Mouse (Mus musculus): ENCODE results near the gene P4hb. TPM values are rescaled to one million over a fixed set of nuclear protein-coding genes. Genes with fewer than 3 reads are reported as not detected.
"Not testable (repeated sequence)": the region's sequence is repeated elsewhere in the genome, so short reads cannot be mapped to it uniquely, and the experiment has no call there.

P4hb gene
- polyA plus RNA-seq, 1 experiment = 95.0 TPM

- Histone ChIP-seq H3K4me3 (ENCODE audit: insufficient read depth, low read depth, low read length) (no peak within 1 kb of the TSS), H3K27ac (replicated peaks; ENCODE audit: low read depth, low read length) (no peak within 1 kb of the TSS), H3K4me1 (ENCODE audit: control insufficient read depth, insufficient read depth, insufficient read length, low read length) (no peaks in the 10 kb centered on the region; the same call in 1 of the 2 replicates)
Measured at GRCm38 (mm10) chr11:120608241-120609034, 35.4 kb upstream of the P4hb start, which contains the start of gene Npb. Npb (plus strand) TSS chr11:120608477.

- H3K4me1 ChIP-seq (ENCODE audit: control insufficient read depth, insufficient read depth, insufficient read length, low read length) = no peaks in the 10 kb centered on the region; the same call in 1 of the 2 replicates
- no peak overlapping the region for H3K4me3 ChIP-seq (ENCODE audit: insufficient read depth, low read depth, low read length)
- no peak overlapping the region for H3K27ac ChIP-seq (replicated peaks; ENCODE audit: low read depth, low read length)
Measured at GRCm38 (mm10) chr11:120606764-120607163, 33.7 kb upstream of the P4hb start.

- H3K27ac ChIP-seq (replicated peaks; ENCODE audit: low read depth, low read length) = no peak overlapping the region
- H3K4me1 ChIP-seq (ENCODE audit: control insufficient read depth, insufficient read depth, insufficient read length, low read length) = no peaks in the 10 kb centered on the region; the same call in 1 of the 2 replicates
- no peak overlapping the region for H3K4me3 ChIP-seq (ENCODE audit: insufficient read depth, low read depth, low read length)
Measured at GRCm38 (mm10) chr11:120605667-120606066, 32.6 kb upstream of the P4hb start.

GRCm38 (mm10) chr11:120603545-120603944 is 30.5 kb upstream of the P4hb start:
- peaks cover 5% of the 10 kb centered on the region for H3K4me1 ChIP-seq (ENCODE audit: control insufficient read depth, insufficient read depth, insufficient read length, low read length)
- no peak overlapping the region for H3K4me3 ChIP-seq (ENCODE audit: insufficient read depth, low read depth, low read length)
- H3K27ac ChIP-seq (replicated peaks; ENCODE audit: low read depth, low read length) = no peak overlapping the region

GRCm38 (mm10) chr11:120600716-120601115 is 27.7 kb upstream of the P4hb start:
- Histone ChIP-seq H3K4me1 (ENCODE audit: control insufficient read depth, insufficient read depth, insufficient read length, low read length) (peaks cover 10% of the 10 kb centered on the region), H3K27ac (replicated peaks; ENCODE audit: low read depth, low read length) (no peak overlapping the region), H3K4me3 (ENCODE audit: insufficient read depth, low read depth, low read length) (no peak overlapping the region)

GRCm38 (mm10) chr11:120598990-120599549 is 26.0 kb upstream of the P4hb start:
- peak overlapping the region; percentile 74 for H3K4me3 ChIP-seq (ENCODE audit: insufficient read depth, low read depth, low read length)
- H3K27ac ChIP-seq (replicated peaks; ENCODE audit: low read depth, low read length) = peak overlapping the region; percentile 68
- peaks cover 10% of the 10 kb centered on the region for H3K4me1 ChIP-seq (ENCODE audit: control insufficient read depth, insufficient read depth, insufficient read length, low read length)

- H3K4me3 ChIP-seq (ENCODE audit: insufficient read depth, low read depth, low read length) = peak within 1 kb of the TSS; percentile 74
Measured at GRCm38 (mm10) chr11:120598283-120598989, 25.4 kb upstream of the P4hb start, which contains the start of the genes Alyref and Anapc11. Alyref (minus strand) TSS chr11:120598365. Anapc11 (plus strand) TSS chr11:120598421.

GRCm38 (mm10) chr11:120597240-120598235 is 24.5 kb upstream of the P4hb start:
- Histone ChIP-seq H3K27ac (replicated peaks; ENCODE audit: low read depth, low read length) (0 out of 2 replicates have a peak overlapping the region, but pooled peaks have one; percentile 42), H3K4me3 (ENCODE audit: insufficient read depth, low read depth, low read length) (peak overlapping the region; percentile 70), H3K4me1 (ENCODE audit: control insufficient read depth, insufficient read depth, insufficient read length, low read length) (peaks cover 10% of the 10 kb centered on the region)

More at GRCm38 (mm10) chr11:120598283-120598989, 25.4 kb upstream of the P4hb start, which contains the start of the genes Alyref and Anapc11:
- Histone ChIP-seq H3K4me1 (ENCODE audit: control insufficient read depth, insufficient read depth, insufficient read length, low read length) (peaks cover 10% of the 10 kb centered on the region), H3K27ac (replicated peaks; ENCODE audit: low read depth, low read length) (peak within 1 kb of the TSS; percentile 68)

GRCm38 (mm10) chr11:120588531-120588930 is 15.5 kb upstream of the P4hb start:
- Histone ChIP-seq H3K27ac (replicated peaks; ENCODE audit: low read depth, low read length) (no peak overlapping the region), H3K4me3 (ENCODE audit: insufficient read depth, low read depth, low read length) (no peak overlapping the region), H3K4me1 (ENCODE audit: control insufficient read depth, insufficient read depth, insufficient read length, low read length) (no peaks in the 10 kb centered on the region)

GRCm38 (mm10) chr11:120583937-120584336 is 10.9 kb upstream of the P4hb start:
- no peak overlapping the region for H3K4me3 ChIP-seq (ENCODE audit: insufficient read depth, low read depth, low read length)
- 0 out of 2 replicates have a peak, but pooled peaks cover 3% of the 10 kb centered on the region for H3K4me1 ChIP-seq (ENCODE audit: control insufficient read depth, insufficient read depth, insufficient read length, low read length)
- H3K27ac ChIP-seq (replicated peaks; ENCODE audit: low read depth, low read length) = no peak overlapping the region

GRCm38 (mm10) chr11:120582982-120583293 is 9.9 kb upstream of the P4hb start:
- not testable (repeated sequence) for H3K27ac ChIP-seq (replicated peaks; ENCODE audit: low read depth, low read length); H3K4me1 ChIP-seq (ENCODE audit: control insufficient read depth, insufficient read depth, insufficient read length, low read length); H3K4me3 ChIP-seq (ENCODE audit: insufficient read depth, low read depth, low read length)

GRCm38 (mm10) chr11:120582268-120582981 is 9.4 kb upstream of the P4hb start:
- Histone ChIP-seq H3K4me3 (ENCODE audit: insufficient read depth, low read depth, low read length) (peak overlapping the region; percentile 97), H3K27ac (replicated peaks; ENCODE audit: low read depth, low read length) (peak overlapping the region; percentile 96), H3K4me1 (ENCODE audit: control insufficient read depth, insufficient read depth, insufficient read length, low read length) (0 out of 2 replicates have a peak, but pooled peaks cover 3% of the 10 kb centered on the region)

GRCm38 (mm10) chr11:120581490-120582267 is 8.6 kb upstream of the P4hb start, which contains the start of gene Arhgdia:
Arhgdia (minus strand) TSS chr11:120581624.
- Histone ChIP-seq H3K27ac (replicated peaks; ENCODE audit: low read depth, low read length) (peak within 1 kb of the TSS; percentile 96), H3K4me3 (ENCODE audit: insufficient read depth, low read depth, low read length) (peak within 1 kb of the TSS; percentile 97), H3K4me1 (ENCODE audit: control insufficient read depth, insufficient read depth, insufficient read length, low read length) (0 out of 2 replicates have a peak, but pooled peaks cover 3% of the 10 kb centered on the region)

All from brown adipose tissue, adult 24 weeks (tissue).